Mouse (Mus musculus): Measurements from ENCODE around the gene Polr3b. TPM values are rescaled to one million over a fixed set of nuclear protein-coding genes. Genes with fewer than 3 reads are reported as not detected.
A peak's percentile ranks its signal among the peaks of the same experiment; 100 is the strongest.

The Polr3b gene
- polyA plus RNA-seq, 1 experiment from 2014 or later = 15.8 TPM

DNA sequence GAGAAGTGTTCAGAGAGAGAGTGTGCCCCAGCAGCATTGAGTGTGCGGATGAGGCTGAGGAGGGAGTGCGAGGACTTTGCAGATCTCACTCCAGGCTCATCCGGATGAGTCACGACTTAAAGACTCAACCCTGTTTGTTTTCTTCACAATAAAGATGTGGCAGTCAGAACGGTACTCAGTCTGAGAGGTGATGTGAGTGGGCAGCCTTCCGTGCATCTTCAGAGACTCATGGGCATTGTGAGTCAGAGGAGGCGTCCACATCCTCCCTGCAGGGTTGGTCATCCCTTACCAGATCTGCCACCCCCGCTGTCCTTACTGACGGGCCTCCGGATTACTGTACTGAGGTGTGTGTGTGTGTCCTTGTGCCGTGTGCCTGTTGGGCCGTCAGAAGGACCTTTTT, 104.9 kb downstream of the Polr3b start:
- Histone ChIP-seq H3K4me2 (no peak overlapping the region), H3K9ac (no peak overlapping the region), H3K9me3 (no peaks in the 10 kb centered on the region), H3K27ac (no peak overlapping the region), H3K27me3 (0 out of 2 replicates have a peak, but pooled peaks cover 3% of the 10 kb centered on the region), H3K4me1 (replicated peaks) (peaks cover 9% of the 10 kb centered on the region), H3K4me3 (no peak overlapping the region), H3K36me3 (peaks cover 37% of the 10 kb centered on the region)
- no peak for ATAC-seq (ENCODE audit: low FRiP score)
- 91% methylated on average over 12 of the region's 12 CpGs for WGBS

DNA sequence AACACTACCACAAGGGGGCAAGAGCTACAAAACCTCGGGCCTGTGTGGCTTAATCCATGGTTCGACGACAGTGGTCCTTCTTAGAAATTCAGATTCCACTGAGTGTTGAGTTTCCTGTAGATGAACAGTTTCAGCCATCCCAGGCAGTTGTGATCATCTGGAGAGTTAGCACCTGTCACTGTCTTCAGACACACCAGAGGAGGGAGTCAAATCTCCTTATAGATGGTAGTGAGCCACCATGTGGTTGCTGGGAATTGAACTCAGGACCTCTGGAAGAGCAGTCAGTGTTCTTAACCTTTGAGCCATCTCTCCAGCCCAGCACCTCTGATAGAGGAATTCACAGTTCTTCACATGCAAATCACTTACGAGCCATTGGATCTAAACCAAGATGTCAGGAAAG, 105.7 kb downstream of the Polr3b start:
- no peak overlapping the region for H3K9ac ChIP-seq

DNA sequence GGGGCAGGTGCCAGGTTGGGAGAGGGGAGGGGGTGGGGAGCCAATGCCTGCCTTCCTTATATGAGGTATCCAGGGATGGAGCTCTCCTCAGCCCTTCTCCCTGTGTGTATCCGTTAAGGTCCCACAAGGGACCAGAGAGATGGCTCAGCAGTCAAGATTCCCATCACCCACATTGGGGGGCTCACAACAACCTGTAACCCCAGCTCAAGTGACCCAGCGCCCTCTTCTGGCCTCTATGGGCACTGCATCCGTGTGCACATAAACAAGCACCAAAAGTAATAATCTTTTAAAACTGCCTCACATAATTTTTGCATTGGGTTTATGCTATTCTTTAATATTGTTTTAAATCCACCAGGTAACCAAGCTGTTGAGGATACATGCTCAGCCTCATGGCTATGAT, 108.0 kb downstream of the Polr3b start:
- no peak overlapping the region for H3K4me2 ChIP-seq
- H3K9me3 ChIP-seq = no peaks in the 10 kb centered on the region
- H3K4me1 ChIP-seq (replicated peaks) = no peaks in the 10 kb centered on the region
- no peak overlapping the region for H3K4me3 ChIP-seq
- H3K27ac ChIP-seq = no peak overlapping the region
- H3K27me3 ChIP-seq = 0 out of 2 replicates have a peak, but pooled peaks cover 3% of the 10 kb centered on the region
- WGBS = 88% methylated on average over 3 of the region's 3 CpGs
- H3K36me3 ChIP-seq = peaks cover 27% of the 10 kb centered on the region
- ATAC-seq (ENCODE audit: low FRiP score) = no peak
- H3K9ac ChIP-seq = no peak overlapping the region

More for the DNA sequence above, 105.7 kb downstream of the Polr3b start:
- no peak overlapping the region for H3K4me2 ChIP-seq
- no peak overlapping the region for H3K27ac ChIP-seq
- peaks cover 37% of the 10 kb centered on the region for H3K36me3 ChIP-seq
- 80% methylated on average over 4 of the region's 4 CpGs for WGBS
- H3K4me1 ChIP-seq (replicated peaks) = peaks cover 2% of the 10 kb centered on the region; the same call in 1 of the 2 replicates
- 0 out of 2 replicates have a peak, but pooled peaks cover 3% of the 10 kb centered on the region for H3K27me3 ChIP-seq
- H3K9me3 ChIP-seq = no peaks in the 10 kb centered on the region
- no peak for ATAC-seq (ENCODE audit: low FRiP score)
- H3K4me3 ChIP-seq = no peak overlapping the region

DNA sequence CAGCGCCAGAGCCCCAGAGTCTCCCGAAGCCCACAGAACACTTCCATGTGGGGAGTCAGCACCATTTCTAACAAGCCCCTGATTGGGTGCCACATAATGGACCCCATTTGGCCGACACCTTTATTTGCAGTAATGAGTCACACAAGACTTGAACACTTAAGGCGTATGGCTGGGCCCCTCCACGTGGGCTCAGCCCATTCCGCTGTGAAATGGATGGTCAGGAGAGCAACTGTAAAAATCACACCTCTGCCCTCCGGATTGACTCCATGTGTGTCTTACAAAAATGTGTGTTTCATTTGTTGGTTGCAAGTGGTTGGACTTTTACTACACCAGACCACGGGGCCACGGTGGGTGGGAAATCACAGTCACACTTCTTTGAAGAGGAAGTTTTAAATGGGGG, 108.9 kb downstream of the Polr3b start:
- H3K9me3 ChIP-seq = no peaks in the 10 kb centered on the region
- ATAC-seq (ENCODE audit: low FRiP score) = no peak
- no peak overlapping the region for H3K27ac ChIP-seq
- no peak overlapping the region for H3K9ac ChIP-seq
- H3K4me3 ChIP-seq = no peak overlapping the region
- H3K27me3 ChIP-seq = 0 out of 2 replicates have a peak, but pooled peaks cover 3% of the 10 kb centered on the region
- H3K4me1 ChIP-seq (replicated peaks) = no peaks in the 10 kb centered on the region
- WGBS = 93% methylated on average over 9 of the region's 9 CpGs
- H3K36me3 ChIP-seq = peaks cover 18% of the 10 kb centered on the region
- no peak overlapping the region for H3K4me2 ChIP-seq

DNA sequence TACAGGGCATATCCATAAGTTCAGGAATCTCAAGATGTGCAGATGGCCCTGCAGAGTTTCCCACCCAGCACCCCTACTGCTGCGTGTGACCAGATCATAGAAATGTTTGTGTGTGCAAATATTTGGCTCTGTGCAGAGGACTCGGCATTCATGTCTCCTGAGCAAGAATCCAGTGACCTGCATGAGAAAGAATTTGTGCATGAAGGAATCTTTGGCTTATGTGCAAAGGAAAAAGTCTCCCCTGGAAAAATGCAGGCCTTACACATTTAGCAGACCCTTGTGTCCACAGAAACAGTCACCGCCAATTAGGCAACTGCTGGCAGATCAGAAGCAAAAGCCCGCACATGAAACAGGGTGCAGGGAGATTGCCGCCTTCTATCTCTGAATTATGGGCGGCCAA, 111.4 kb downstream of the Polr3b start:
- Histone ChIP-seq H3K9ac (no peak overlapping the region), H3K4me1 (replicated peaks) (no peaks in the 10 kb centered on the region), H3K27me3 (0 out of 2 replicates have a peak, but pooled peaks cover 3% of the 10 kb centered on the region), H3K9me3 (no peaks in the 10 kb centered on the region), H3K4me2 (no peak overlapping the region), H3K4me3 (no peak overlapping the region), H3K36me3 (no peaks in the 10 kb centered on the region), H3K27ac (no peak overlapping the region)
- 74% methylated on average over 6 of the region's 6 CpGs for WGBS
- no peak for ATAC-seq (ENCODE audit: low FRiP score)

DNA sequence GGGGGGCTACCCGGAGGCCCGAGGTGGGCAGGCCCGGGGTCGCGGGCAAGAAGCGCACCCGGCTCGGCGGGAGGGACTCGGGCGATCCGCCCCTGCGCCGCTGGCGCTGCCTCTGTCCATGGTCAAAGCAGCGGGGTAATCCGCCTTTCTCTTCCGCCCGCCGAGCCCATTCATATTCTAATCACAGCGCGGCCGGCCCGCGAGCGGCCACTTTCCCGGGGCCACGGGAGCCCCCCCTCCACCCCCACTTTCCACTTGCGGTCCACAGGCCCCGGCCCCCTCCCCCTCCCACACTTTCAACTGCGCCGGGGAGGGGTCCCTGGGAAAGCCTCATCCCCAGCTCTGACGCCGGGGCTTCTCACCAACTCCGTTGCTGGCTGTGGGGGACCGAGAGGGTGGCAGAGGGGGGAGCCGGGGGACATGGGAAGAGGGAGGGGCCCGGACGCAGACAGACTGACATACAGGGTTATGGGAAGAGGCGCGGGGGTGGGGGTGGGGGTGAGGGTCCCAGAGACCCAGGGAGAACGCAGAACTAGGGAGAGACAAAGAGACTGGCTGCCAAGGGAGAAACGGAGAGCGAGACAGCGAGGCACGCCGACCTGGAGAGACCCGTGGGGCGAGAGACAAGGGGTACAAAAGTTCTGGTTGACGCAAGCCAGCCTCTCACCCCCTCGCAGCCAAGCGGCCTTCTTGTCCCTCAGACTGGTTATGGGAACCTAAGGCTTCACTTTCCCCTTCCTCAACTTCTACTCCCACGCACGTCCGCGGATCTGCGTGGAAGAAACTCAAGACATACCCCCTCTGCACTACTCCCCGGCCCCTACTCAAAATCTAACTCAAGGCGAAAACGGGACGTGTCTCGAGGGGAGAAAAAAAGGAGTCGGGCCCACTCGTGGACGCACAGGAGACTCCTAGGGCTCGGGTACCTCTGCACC, 133.0 kb downstream of the Polr3b start:
- Histone ChIP-seq H3K4me3 (peak overlapping the region; percentile 46), H3K4me1 (replicated peaks) (peaks cover 58% of the 10 kb centered on the region), H3K27ac (peak overlapping the region; percentile 90), H3K9ac (peak overlapping the region; percentile 79), H3K27me3 (peaks cover 63% of the 10 kb centered on the region), H3K4me2 (peak overlapping the region; percentile 72), H3K9me3 (no peaks in the 10 kb centered on the region), H3K36me3 (no peaks in the 10 kb centered on the region)
- 1% methylated on average over 62 of the region's 66 CpGs for WGBS
- ATAC-seq (ENCODE audit: low FRiP score) = peak; percentile 50

DNA sequence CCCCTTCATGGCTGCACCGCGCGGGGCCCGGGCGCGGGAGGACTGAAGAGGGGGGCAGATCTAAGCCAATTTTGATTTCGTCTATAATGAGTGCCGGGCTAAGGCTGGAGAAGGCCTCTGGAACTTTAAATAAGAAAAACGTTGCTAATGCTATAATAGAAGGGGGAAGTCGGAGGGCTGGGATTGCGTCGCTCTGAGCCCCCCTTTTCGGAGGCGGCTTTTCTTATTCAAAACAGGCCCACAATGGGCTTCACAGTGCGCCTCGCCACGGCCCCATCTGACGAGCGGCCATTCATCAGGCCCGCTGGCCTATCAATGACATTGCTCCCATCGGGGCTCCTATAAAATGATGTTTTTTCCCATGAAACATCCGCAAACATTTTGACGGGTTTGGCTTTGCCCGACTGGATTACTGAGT, 133.7 kb downstream of the Polr3b start, which contains the start of gene Rfx4:
Gene Rfx4, plus strand, starts transcription at position 277 of the 418 bp plus-strand sequence.
- H3K27me3 ChIP-seq = peaks cover 66% of the 10 kb centered on the region
- ATAC-seq (ENCODE audit: low FRiP score) = peak; percentile 66
- peak within 1 kb of the TSS; percentile 79 for H3K9ac ChIP-seq
- under 1% methylated on average over 24 of the region's 24 CpGs for WGBS
- peaks cover 65% of the 10 kb centered on the region for H3K4me1 ChIP-seq (replicated peaks)
- peak within 1 kb of the TSS; percentile 72 for H3K4me2 ChIP-seq
- no peaks in the 10 kb centered on the region for H3K9me3 ChIP-seq
- H3K36me3 ChIP-seq = no peaks in the 10 kb centered on the region
- H3K27ac ChIP-seq = peak within 1 kb of the TSS; percentile 90
- H3K4me3 ChIP-seq = peak within 1 kb of the TSS; percentile 46

DNA sequence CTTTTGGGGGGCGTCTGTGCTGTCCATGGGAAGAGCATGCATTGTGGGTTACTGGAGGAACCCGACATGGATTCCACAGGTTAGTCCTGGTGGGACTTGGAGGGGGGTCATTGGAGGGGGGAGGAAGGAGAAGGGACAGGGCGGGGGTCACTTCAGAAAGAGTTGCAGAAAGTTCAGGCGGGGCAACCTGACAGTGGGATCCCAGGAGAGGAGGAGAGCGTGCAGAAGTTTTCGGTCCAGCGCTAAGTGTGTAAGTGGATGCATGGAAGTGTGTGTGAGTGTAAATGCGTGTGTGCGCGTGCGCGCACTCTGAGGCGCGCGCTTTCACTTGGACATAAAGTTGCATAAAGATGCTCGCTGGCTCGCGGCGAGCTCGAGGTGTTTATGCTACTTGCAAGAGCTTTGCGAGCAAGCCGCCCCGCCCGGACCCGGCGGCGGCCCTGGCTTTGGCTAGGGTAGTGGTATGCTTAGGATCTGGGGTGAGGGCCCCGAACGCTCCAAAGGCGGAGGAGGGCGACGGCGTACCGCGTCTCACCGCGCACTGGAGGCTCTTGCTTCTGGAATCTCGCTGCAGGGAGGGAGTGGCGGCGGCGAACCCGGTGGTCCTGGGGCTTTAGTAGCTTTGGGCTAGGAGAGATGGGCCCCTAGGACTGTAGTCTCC, 134.5 kb downstream of the Polr3b start:
- Histone ChIP-seq H3K27ac (peak overlapping the region; percentile 90), H3K9me3 (no peaks in the 10 kb centered on the region), H3K4me2 (peak overlapping the region; percentile 72), H3K27me3 (peaks cover 66% of the 10 kb centered on the region), H3K9ac (peak overlapping the region; percentile 79), H3K4me3 (peak overlapping the region; percentile 46), H3K4me1 (replicated peaks) (peaks cover 69% of the 10 kb centered on the region), H3K36me3 (no peaks in the 10 kb centered on the region)
- 0% methylated on average over 42 of the region's 42 CpGs for WGBS
- ATAC-seq (ENCODE audit: low FRiP score) = no peak

DNA sequence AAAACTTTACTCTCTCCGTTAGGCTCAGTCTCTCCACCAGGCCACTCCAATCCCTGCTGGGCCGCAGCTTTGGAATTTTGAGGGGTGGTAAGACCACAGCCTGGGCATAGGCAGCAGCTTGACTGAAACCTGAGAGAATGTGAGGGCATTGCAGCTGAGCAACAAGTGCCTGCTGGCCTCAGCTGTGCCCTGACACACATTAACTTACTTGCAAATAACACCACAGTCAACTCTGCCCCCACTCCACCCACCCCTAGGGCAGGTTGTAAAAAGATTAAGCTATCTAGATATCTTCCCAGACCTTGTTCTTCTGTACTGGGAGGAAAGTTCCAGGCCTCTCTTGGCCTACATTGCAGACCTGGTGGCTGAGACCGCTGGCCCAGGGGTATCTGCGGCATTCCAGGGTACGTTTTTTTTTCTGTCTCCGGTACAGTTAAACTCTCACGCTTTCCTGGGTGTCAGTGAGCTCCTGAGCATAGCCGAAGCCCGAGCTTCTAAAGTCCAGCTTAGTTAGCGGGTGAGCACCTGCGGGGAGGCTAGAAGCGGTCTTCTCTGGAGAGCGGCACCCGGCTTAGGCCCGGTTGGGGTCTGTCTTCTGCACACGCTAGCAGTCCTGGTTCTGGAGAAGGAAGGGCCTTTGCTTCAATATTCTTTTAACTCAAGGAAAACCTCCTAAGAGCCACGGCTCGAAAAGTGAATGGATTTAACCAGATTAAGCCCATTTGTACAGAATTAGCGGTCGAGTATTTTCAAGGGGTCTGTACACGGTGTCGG, 135.5 kb downstream of the Polr3b start:
- Histone ChIP-seq H3K27me3 (peaks cover 65% of the 10 kb centered on the region), H3K4me3 (peak overlapping the region; percentile 46), H3K9me3 (no peaks in the 10 kb centered on the region), H3K4me1 (replicated peaks) (peaks cover 77% of the 10 kb centered on the region), H3K9ac (peak overlapping the region; percentile 79), H3K36me3 (no peaks in the 10 kb centered on the region), H3K4me2 (peak overlapping the region; percentile 72), H3K27ac (peak overlapping the region; percentile 90)
- no peak for ATAC-seq (ENCODE audit: low FRiP score)
- 2% methylated on average over 22 of the region's 22 CpGs for WGBS

DNA sequence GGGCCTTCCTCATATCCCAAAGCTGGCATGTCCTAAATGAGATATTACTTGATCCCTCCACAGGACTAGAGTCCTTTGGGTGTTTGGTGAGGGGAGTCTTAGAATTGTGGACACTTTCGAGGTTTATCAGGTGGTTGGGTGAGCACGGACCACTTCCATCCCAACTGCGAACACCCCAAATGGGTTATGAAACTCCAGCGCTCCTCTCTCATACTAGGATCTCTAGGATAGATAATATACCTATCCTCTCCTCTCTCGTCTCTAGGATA, 136.0 kb downstream of the Polr3b start:
- Histone ChIP-seq H3K9ac (peak overlapping the region; percentile 79), H3K9me3 (no peaks in the 10 kb centered on the region), H3K27ac (peak overlapping the region; percentile 90), H3K27me3 (peaks cover 60% of the 10 kb centered on the region), H3K4me1 (replicated peaks) (peaks cover 82% of the 10 kb centered on the region), H3K4me2 (peak overlapping the region; percentile 72), H3K36me3 (no peaks in the 10 kb centered on the region), H3K4me3 (peak overlapping the region; percentile 46)
- ATAC-seq (ENCODE audit: low FRiP score) = no peak
- 2% methylated on average over 5 of the region's 5 CpGs for WGBS

DNA sequence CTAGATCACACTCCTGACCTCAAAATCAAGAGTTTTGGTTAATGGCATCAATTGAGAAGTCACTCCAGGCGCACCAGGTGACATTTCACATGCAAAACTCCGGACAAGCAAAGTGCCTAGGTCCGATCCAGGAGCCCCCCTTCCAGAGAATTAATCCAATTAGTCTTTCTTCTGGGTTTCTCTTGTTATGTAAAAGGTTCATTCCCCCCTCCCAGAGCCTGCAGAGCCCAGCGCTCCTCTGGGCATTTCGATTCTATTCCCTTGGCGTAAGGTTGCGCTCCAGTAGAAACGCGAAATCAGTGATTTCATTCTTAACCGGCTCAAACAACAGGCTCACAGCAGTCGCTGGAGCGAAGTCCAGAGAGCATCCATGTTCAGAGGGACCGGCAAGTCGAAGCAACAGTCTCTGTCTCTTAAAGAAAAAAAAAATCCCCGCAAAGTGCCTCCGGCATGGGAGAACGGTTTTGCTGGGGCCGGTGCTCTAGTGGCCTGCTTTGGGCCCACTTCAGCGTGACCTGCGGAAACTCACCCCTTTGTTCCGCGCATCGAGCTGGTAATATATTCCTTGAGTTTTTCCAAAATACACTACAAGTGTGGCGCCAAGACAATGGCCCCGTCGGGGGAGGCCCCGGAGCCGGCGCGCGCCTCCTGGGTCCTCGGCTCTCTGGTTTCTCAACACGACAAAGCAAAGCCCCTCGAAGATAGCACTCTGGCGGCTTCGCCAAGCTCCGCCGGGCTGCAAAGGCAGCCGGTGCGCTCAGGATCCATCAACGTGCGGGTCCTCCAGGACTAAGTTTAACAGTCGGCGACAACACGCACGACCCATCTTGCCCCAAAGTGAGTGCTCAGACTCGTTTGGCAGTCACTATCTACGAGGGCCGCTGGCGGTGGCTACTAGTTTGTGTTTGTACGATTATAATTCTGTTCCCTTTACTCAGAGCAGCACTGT, 136.7 kb downstream of the Polr3b start:
- Histone ChIP-seq H3K9me3 (no peaks in the 10 kb centered on the region), H3K4me3 (peak overlapping the region; percentile 46), H3K36me3 (no peaks in the 10 kb centered on the region), H3K4me2 (peak overlapping the region; percentile 72), H3K27me3 (peaks cover 58% of the 10 kb centered on the region), H3K4me1 (replicated peaks) (peaks cover 84% of the 10 kb centered on the region), H3K9ac (peak overlapping the region; percentile 79), H3K27ac (peak overlapping the region; percentile 90)
- WGBS = under 1% methylated on average over 51 of the region's 51 CpGs
- ATAC-seq (ENCODE audit: low FRiP score) = no peak
